Mouse (Mus musculus) CD4-positive helper T cell, adult 2 months (primary cell): ENCODE data around the gene Tnn.
A peak's percentile ranks its signal among the peaks of the same experiment; 100 is the strongest.

Source experiments
- DNase-seq: peaks from one replicate; pipeline ENCODE4 v3.0.0-alpha.2; 2012; ENCODE audit warnings: low read depth, missing footprints, low spot score

Gene Tnn

DNA sequence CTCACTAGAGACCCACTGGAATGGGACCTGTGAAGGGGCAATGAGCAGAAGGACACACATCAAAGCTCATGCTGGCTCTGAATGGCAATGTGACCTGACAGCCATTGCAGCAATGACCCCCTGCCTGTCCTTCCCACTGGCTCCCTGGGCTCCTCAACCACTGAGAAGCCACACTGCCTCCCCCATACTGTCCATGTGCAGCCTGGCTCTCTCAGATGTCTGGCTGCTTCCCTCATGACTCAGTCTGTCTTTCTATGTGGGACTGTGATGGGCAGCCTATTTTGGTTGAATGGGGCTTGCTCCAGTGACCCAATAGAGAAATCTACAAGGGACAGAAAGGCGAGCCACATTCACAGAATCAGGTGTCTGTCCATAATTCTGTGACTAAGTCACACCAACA, 70.7 kb downstream of the Tnn start:
- no peak for DNase-seq

DNA sequence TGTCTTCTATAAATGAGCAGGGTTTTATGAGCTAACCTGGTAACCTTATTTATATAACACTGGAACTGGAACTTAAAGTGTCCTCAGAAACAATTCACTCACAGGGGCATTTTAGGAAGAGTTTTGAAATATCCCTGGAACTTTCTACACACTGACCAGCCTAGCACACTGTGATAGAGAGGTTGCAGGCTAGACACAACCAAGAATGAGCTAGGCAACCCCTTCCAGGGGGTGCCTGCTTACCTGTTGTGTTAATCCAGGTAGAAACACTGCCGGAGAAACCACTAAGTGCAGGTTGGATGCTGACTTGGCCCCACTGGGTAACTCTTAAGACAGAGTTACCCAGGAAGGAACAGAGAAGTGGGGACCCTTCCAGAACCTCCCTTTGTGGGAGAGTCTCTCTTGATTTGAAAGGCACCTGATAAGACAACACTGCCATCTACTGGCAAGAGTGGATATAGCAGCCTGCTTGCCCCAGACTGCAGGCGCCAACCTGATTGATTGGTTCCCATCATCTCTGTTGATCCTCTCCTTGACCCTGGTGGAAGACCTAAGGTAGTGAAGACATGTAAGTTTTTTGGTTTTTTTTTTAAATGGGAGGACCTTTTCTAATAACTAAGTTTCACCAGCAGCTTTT, 72.5 kb downstream of the Tnn start:
- peak; percentile 80 for DNase-seq

- DNase-seq: peak; percentile 52
These were observed 74.3 kb downstream of the Tnn start for GRCm38 (mm10) chr1:160078882-160079661.

GRCm38 (mm10) chr1:160064547-160065144, 88.7 kb downstream of the Tnn start:
- DNase-seq: no peak

- peak; percentile 73 for DNase-seq
These were observed 91.5 kb downstream of the Tnn start for GRCm38 (mm10) chr1:160061725-160062366.

GRCm38 (mm10) chr1:160061321-160061720, 92.1 kb downstream of the Tnn start:
- DNase-seq: no peak

DNA sequence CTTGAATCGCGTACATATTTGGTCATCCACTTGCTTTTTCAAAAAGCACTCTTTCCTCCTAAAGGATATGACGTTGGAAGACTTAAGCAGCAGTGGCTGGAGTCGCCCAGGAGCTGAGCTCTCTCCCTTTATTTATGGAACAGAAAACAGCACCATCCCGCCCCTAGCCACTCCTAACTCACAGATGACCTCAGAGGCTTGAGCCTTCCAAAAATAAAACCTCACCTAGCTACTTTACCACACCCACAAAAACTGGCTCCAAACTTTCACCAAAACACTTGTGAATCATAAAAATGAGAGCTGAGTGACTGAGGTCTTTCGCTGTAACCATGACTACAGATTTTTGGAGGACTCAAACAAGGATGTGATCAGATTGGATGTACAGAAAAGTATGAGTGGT, 92.8 kb downstream of the Tnn start:
- no peak for DNase-seq

GRCm38 (mm10) chr1:160059908-160060307, 93.5 kb downstream of the Tnn start:
- DNase-seq: no peak

DNA sequence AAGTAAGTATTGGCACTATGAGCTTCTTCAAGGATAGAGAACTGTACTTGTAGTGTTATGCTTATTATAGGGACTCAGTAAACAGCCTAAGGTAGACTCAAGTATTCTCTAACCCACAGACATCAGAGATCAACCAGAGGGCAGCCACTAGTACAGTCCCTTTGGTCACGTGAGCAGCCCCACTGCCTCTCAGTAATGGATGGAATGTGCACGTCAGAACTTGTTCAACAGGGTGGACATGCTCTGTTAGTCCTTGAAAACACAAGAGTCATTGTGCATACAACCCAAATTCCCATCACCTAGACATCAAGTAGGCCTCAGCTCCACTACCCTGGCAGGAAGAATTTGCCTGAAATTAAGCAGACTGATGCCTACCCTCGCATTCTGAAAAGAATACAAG, 95.7 kb downstream of the Tnn start:
- no peak for DNase-seq

GRCm38 (mm10) chr1:160054366-160055078, 98.9 kb downstream of the Tnn start:
- DNase-seq: peak; percentile 83

DNA sequence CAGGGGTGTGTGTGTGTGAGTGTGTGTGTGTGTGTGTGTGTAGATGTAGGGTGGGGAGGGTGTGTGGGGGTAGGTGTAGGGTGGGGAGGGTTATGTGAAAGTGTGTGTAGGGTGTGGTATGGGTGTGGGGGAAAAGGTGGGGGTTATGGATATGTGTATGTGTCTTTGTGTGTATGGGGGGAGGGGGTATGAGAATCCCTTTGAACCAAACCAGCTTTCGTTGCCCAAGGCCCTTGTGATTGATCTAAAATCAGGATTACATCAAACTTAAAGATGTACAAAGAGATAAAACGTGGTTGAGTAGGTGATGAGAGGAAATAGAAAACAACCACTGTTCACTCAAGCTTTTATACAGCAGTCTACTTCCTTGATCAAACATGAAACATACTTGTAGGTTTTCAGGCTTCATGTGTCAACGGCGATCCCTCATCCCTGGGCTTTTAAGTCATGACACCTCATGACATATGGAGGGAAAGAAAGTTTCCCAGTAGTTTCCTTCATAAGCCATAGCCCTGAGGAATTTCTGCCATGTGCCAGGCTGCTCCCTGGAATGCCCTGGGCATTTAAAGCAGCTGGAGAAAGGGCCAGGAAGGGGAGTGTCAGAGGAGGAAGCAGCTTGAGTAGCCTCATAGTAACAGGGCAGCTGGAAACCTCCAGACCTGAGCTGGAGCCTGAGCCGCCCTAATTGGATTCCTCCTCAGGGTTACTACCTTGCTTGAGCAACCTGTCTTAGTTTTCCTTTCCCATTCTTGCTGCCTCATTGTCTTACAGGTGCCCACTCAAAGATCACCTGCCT, 99.7 kb downstream of the Tnn start:
- peak; percentile 91 for DNase-seq

DNA sequence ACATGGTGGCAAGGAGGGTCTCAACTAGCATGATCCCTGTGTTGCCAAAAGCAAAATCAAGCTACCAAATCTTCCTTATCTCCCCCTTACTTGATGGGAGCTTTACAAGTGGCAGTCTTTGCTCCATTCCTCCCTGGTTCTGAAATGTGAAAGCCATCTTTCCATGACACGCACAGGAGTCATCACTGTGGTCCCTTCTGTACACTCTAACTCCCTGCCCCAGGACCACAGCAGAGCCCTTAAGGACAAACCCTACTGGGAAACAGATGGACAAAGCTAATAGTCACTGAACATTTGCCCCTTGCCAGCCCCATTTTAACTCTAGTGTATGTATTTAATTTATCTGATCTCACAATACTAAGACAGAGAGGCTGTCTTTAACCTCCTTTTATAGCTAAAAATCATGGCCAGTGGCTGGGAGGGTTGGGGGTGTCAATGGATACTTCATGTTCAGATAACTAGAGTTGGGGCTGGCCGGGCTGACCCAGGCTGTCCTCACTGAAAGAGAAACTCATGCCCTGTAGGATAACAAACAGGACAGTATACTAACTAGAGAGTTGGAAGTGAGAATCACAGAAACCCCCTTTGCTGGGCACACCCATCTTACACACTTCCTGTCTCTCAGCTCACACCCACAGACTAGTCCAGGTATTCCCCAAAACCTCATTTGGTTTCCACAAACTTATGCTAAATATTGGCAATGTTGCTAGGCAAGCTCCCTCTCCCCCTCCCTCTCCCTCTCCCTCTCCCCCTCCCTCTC, 100.6 kb downstream of the Tnn start:
- DNase-seq: peak; percentile 90

- no peak for DNase-seq
These were observed 102.5 kb downstream of the Tnn start for GRCm38 (mm10) chr1:160050898-160051297.

DNA sequence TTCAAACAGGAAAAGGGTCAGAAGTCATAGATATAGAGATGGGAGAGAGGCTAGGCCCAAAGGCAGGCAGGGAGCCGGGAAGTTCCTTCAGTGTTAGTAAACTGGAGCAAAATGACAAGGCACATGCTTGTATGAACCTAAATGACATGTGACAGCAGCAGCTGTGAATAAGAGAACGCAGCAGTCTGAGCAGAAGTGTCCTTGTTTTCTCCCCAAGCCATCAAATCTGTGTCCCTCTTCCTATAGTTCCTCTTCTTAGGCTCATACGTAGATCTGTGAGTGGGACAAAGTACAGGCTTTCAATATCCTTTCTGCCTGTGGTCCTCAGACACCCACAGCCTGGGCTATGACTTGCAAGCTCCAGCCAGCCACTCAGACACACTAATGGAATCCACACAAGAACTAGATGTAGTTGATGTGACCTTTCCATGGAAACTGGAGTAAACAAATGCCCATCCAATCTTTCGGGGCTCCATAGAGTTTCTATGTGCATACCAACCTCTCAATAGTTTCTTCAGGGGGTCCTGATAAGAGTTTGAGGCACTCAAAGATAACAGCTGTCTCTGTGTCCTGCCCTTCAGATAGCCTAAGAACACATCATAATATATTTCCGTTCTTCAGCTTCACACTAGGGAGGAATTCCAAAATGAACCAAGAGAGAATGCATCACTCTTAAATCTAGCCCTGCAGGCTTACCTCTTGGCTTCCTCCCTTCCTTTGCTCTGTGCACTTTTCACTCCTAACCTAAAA, 104.1 kb downstream of the Tnn start:
- DNase-seq: no peak

- peak; percentile 58 for DNase-seq
These were observed 105.9 kb downstream of the Tnn start for GRCm38 (mm10) chr1:160047481-160047931.

- DNase-seq: peak; percentile 62
These were observed 106.6 kb downstream of the Tnn start for GRCm38 (mm10) chr1:160046786-160047185.

DNA sequence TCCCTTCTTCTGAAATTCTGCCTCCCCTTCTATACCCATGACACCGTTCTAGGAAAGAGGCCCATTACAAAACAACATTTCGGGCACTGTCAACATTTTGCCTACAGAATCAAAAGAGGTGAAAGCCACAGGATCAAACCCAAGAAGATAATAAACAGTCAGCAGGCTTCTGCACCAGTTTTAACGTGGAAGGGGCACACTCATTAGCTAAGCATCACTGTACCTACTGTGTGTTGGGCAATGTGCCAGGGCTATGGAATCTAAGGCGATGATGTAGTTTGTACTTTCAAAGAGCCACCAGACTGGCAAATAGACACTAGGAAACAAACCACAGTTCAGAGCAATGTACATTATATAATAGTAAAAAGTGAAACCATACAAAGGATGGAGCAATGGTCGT, 107.4 kb downstream of the Tnn start:
- peak; percentile 75 for DNase-seq

DNA sequence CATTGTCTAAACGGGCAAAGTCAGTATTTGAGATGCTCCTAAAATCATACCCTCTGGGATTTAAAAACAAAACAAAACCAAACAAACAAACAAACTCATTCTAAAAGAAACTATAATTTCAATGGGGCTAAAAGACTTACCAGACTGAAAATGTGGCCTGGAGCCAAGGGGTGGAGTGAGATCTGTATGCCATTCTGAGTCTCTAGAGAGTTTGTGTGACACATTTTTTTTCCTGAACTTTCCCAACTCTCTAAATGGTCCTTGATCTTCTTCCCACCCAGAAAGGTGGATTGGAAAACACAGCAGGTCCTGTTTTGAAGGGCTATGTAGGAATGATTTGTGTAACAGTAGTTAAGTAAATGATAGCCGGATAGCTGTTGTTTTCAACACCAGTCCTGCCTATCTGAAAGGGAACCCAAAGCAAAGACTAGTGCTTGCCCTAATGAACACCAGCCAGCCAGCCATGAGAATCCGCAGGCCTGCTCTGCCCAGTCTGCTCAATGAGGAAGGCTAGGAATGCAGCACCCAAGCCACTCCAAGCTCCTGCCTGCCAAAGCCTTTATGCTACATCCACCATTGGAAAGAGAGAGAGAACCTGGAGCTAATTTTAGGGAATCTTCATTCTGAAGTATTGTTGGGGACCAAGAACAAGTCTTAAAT, 108.2 kb downstream of the Tnn start:
- DNase-seq: peak; percentile 46
